Mouse (Mus musculus): ENCODE measurements around the gene Slc7a11. TPM values are rescaled to one million over a fixed set of nuclear protein-coding genes. Genes with fewer than 3 reads are reported as not detected.

The Slc7a11 gene
- polyA plus RNA-seq, 1 experiment from 2014 or later = 3.6 TPM

- Histone ChIP-seq H3K27me3 (ENCODE audit: low read depth, poor library complexity, severe bottlenecking) (no peaks in the 10 kb centered on the region), H3K27ac (no peak overlapping the region), H3K36me3 (no peaks in the 10 kb centered on the region), H3K9me3 (replicated peaks) (no peaks in the 10 kb centered on the region), H3K4me3 (no peak overlapping the region), H3K4me1 (no peaks in the 10 kb centered on the region)
- DNase-seq (ENCODE audit: low spot score) = no peak
- 97% methylated on average over 7 of the region's 7 CpGs for WGBS
These were observed 119.5 kb downstream of the Slc7a11 start for GRCm38 (mm10) chr3:50323881-50324280.

GRCm38 (mm10) chr3:50320862-50321261 is 122.6 kb downstream of the Slc7a11 start:
- WGBS = 95% methylated on average over 2 of the region's 2 CpGs
- no peak overlapping the region for H3K4me3 ChIP-seq
- no peaks in the 10 kb centered on the region for H3K36me3 ChIP-seq
- no peak for DNase-seq (ENCODE audit: low spot score)
- H3K27me3 ChIP-seq (ENCODE audit: low read depth, poor library complexity, severe bottlenecking) = no peaks in the 10 kb centered on the region
- no peaks in the 10 kb centered on the region for H3K4me1 ChIP-seq
- H3K9me3 ChIP-seq (replicated peaks) = no peaks in the 10 kb centered on the region
- no peak overlapping the region for H3K27ac ChIP-seq

GRCm38 (mm10) chr3:50318074-50318473 is 125.3 kb downstream of the Slc7a11 start:
- no peaks in the 10 kb centered on the region for H3K4me1 ChIP-seq
- WGBS = 75% methylated on average over 3 of the region's 3 CpGs
- H3K9me3 ChIP-seq (replicated peaks) = no peaks in the 10 kb centered on the region
- no peak for DNase-seq (ENCODE audit: low spot score)
- H3K27ac ChIP-seq = no peak overlapping the region
- H3K4me3 ChIP-seq = no peak overlapping the region
- no peaks in the 10 kb centered on the region for H3K27me3 ChIP-seq (ENCODE audit: low read depth, poor library complexity, severe bottlenecking)
- no peaks in the 10 kb centered on the region for H3K36me3 ChIP-seq

GRCm38 (mm10) chr3:50313816-50314215 is 129.6 kb downstream of the Slc7a11 start:
- Histone ChIP-seq H3K27me3 (ENCODE audit: low read depth, poor library complexity, severe bottlenecking) (no peaks in the 10 kb centered on the region), H3K9me3 (replicated peaks) (no peaks in the 10 kb centered on the region), H3K27ac (no peak overlapping the region), H3K36me3 (no peaks in the 10 kb centered on the region), H3K4me1 (no peaks in the 10 kb centered on the region), H3K4me3 (no peak overlapping the region)
- DNase-seq (ENCODE audit: low spot score) = no peak
- 84% methylated on average over 3 of the region's 3 CpGs for WGBS

GRCm38 (mm10) chr3:50307339-50308327 is 135.8 kb downstream of the Slc7a11 start:
- Histone ChIP-seq H3K36me3 (no peaks in the 10 kb centered on the region), H3K9me3 (replicated peaks) (no peaks in the 10 kb centered on the region), H3K4me1 (no peaks in the 10 kb centered on the region), H3K4me3 (no peak overlapping the region), H3K27me3 (ENCODE audit: low read depth, poor library complexity, severe bottlenecking) (no peaks in the 10 kb centered on the region), H3K27ac (no peak overlapping the region)
- DNase-seq (ENCODE audit: low spot score) = no peak
- 80% methylated on average over 14 of the region's 14 CpGs for WGBS

GRCm38 (mm10) chr3:50306334-50306733 is 137.1 kb downstream of the Slc7a11 start:
- no peaks in the 10 kb centered on the region for H3K27me3 ChIP-seq (ENCODE audit: low read depth, poor library complexity, severe bottlenecking)
- H3K27ac ChIP-seq = no peak overlapping the region
- no peaks in the 10 kb centered on the region for H3K9me3 ChIP-seq (replicated peaks)
- WGBS = 93% methylated on average over 8 of the region's 8 CpGs
- H3K4me1 ChIP-seq = no peaks in the 10 kb centered on the region
- no peak overlapping the region for H3K4me3 ChIP-seq
- no peaks in the 10 kb centered on the region for H3K36me3 ChIP-seq
- no peak for DNase-seq (ENCODE audit: low spot score)

GRCm38 (mm10) chr3:50304137-50304536 is 139.3 kb downstream of the Slc7a11 start:
- no peak for DNase-seq (ENCODE audit: low spot score)
- no peak overlapping the region for H3K27ac ChIP-seq

GRCm38 (mm10) chr3:50302648-50303047 is 140.8 kb downstream of the Slc7a11 start:
- Histone ChIP-seq H3K4me1 (peaks cover 21% of the 10 kb centered on the region), H3K9me3 (replicated peaks) (no peaks in the 10 kb centered on the region), H3K27me3 (ENCODE audit: low read depth, poor library complexity, severe bottlenecking) (no peaks in the 10 kb centered on the region), H3K4me3 (no peak overlapping the region), H3K36me3 (no peaks in the 10 kb centered on the region), H3K27ac (no peak overlapping the region)
- 70% methylated on average over 6 of the region's 6 CpGs for WGBS
- DNase-seq (ENCODE audit: low spot score) = no peak

More at GRCm38 (mm10) chr3:50304137-50304536, 139.3 kb downstream of the Slc7a11 start:
- 46% methylated on average over 4 of the region's 4 CpGs for WGBS
- H3K4me3 ChIP-seq = no peak overlapping the region
- H3K36me3 ChIP-seq = no peaks in the 10 kb centered on the region
- no peaks in the 10 kb centered on the region for H3K27me3 ChIP-seq (ENCODE audit: low read depth, poor library complexity, severe bottlenecking)
- peaks cover 10% of the 10 kb centered on the region for H3K4me1 ChIP-seq
- no peaks in the 10 kb centered on the region for H3K9me3 ChIP-seq (replicated peaks)

GRCm38 (mm10) chr3:50300952-50301303 is 142.5 kb downstream of the Slc7a11 start:
- Histone ChIP-seq H3K27ac (no peak overlapping the region), H3K36me3 (no peaks in the 10 kb centered on the region), H3K4me3 (no peak overlapping the region), H3K27me3 (ENCODE audit: low read depth, poor library complexity, severe bottlenecking) (no peaks in the 10 kb centered on the region), H3K4me1 (peaks cover 29% of the 10 kb centered on the region), H3K9me3 (replicated peaks) (no peaks in the 10 kb centered on the region)
- WGBS = 8% methylated on average over 4 of the region's 4 CpGs
- DNase-seq (ENCODE audit: low spot score) = peak; percentile 59

- no peak overlapping the region for H3K4me3 ChIP-seq
- H3K27ac ChIP-seq = peak overlapping the region; percentile 63
- no peaks in the 10 kb centered on the region for H3K9me3 ChIP-seq (replicated peaks)
- no peaks in the 10 kb centered on the region for H3K27me3 ChIP-seq (ENCODE audit: low read depth, poor library complexity, severe bottlenecking)
- peaks cover 29% of the 10 kb centered on the region for H3K4me1 ChIP-seq
- no peak for DNase-seq (ENCODE audit: low spot score)
- WGBS = 82% methylated on average over 17 of the region's 17 CpGs
- H3K36me3 ChIP-seq = no peaks in the 10 kb centered on the region
These were observed 143.1 kb downstream of the Slc7a11 start for GRCm38 (mm10) chr3:50300002-50300951.

GRCm38 (mm10) chr3:50298366-50298991 is 144.9 kb downstream of the Slc7a11 start:
- no peaks in the 10 kb centered on the region for H3K9me3 ChIP-seq (replicated peaks)
- no peaks in the 10 kb centered on the region for H3K36me3 ChIP-seq
- peaks cover 29% of the 10 kb centered on the region for H3K4me1 ChIP-seq
- H3K27me3 ChIP-seq (ENCODE audit: low read depth, poor library complexity, severe bottlenecking) = no peaks in the 10 kb centered on the region
- no peak for DNase-seq (ENCODE audit: low spot score)
- no peak overlapping the region for H3K4me3 ChIP-seq
- 43% methylated on average over 7 of the region's 7 CpGs for WGBS
- H3K27ac ChIP-seq = no peak overlapping the region

- Histone ChIP-seq H3K4me1 (peaks cover 29% of the 10 kb centered on the region), H3K36me3 (no peaks in the 10 kb centered on the region), H3K27me3 (ENCODE audit: low read depth, poor library complexity, severe bottlenecking) (no peaks in the 10 kb centered on the region), H3K27ac (no peak overlapping the region), H3K4me3 (no peak overlapping the region), H3K9me3 (replicated peaks) (no peaks in the 10 kb centered on the region)
- DNase-seq (ENCODE audit: low spot score) = no peak
- 71% methylated on average over 10 of the region's 10 CpGs for WGBS
These were observed 146.5 kb downstream of the Slc7a11 start for GRCm38 (mm10) chr3:50296956-50297355.

Measured in limb, embryonic 10.5 days (tissue).